Mouse (Mus musculus) heart, adult 2 months (tissue): ENCODE measurements around the gene Plk3.

Experiments
- CTCF ChIP-seq: fragments of 200-600 bp; IDR thresholded peaks from 2 replicates; pipeline ENCODE4 v1.8.1; 2022; ENCODE audit warnings: antibody characterized with exemption, mild to moderate bottlenecking, moderate library complexity
- EP300 ChIP-seq: fragments of 200-500 bp; IDR thresholded peaks from 2 replicates; pipeline ENCODE4 v1.6.1; 2011; ENCODE audit warnings: low read depth, low read length, control low read depth; ENCODE audit not compliant: insufficient read depth
- POLR2A ChIP-seq: fragments of 200-500 bp; IDR thresholded peaks from 2 replicates; pipeline ENCODE4 v1.6.1; 2011; ENCODE audit warnings: mild to moderate bottlenecking, low read depth, low read length, control low read depth; ENCODE audit not compliant: insufficient read depth

DNA sequence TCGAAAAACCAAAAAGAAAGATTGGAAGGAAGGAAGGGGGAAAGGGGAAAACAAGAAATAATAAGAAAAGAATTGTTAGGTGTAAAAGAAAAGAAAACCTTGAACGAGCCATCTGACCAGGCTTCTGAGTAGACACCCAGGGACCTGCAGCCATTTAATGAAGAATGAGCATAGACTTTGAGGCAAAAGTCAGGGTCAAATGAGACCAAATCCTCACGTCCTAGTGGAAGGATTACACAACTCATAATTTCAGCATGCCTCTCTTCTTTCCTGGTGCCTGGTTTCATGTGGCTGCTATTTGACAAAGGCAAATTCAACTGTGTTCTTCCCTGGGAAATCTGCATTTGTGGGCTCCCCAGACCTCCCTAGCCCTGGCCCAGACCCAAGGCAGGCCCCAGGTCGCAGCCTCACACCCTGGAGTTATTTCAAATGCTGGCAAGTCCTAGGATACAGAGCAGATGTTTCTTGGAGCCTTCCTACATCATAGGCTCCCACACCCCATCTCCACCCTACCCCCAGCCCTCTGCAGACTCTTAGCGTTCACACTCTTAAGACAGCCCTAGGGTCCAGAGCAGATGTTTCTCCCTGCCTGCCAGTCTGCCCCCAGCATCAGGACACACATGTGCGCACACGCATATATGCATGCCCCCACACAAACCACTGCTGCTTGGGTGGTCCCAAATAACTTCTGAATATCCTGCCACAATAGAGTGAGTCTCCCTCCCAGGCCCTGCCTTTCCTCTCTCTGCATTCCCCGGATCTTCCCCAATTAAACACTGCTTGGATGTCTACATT, 35.6 kb downstream of the Plk3 start:
- TF ChIP-seq CTCF, result no peak
- no peak for TF ChIP-seq POLR2A
- TF ChIP-seq EP300, result no peak
